Mouse (Mus musculus): Measurements from ENCODE around the gene Ankrd13b. TPM values are rescaled to one million over a fixed set of nuclear protein-coding genes. Genes with fewer than 3 reads are reported as not detected.

Ankrd13b gene
- polyA plus RNA-seq, 1 experiment from 2014 or later, result 38.2 TPM

DNA sequence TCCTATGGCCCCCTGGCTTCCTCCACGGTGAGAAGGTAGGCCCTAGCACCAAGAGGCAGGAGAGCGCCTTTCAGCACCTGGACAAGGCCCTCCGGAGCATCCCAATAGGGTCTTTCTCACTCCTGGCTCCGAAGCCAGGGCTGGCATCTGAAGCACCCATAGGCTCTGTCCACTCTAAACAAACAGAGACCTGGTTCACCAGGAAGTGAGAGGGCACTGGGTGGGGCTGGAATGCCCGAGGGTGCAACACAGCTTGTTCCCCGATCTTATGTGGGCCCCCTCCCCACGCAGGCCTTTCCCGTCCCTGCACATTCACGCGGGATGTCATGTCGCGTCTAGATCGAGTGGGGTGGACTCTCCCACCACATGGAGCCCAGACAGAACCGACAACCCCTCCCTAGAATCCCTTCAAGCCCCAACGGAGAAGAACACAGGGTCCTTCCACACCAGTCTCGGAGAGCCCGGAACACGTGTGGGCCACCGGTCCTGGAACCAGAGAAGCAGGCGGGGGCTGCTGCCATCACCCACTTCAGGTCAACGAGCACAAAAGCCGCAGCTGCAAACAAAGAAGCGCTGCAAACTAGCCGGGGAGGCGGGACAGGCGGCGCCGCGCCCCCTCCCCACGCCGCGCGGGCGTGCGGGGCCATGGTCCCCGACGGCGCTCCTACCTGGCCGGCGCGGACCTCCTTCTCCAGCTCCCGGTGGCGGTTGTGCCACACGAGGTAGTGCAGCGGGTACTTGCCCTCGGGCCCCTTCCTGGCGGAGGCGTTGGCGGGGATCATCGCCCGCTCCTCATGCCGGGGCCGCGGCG is 502 bp downstream of the Ankrd13b start:
- Histone ChIP-seq H3K27ac (ENCODE audit: low read depth, low read length) (peak overlapping the region; percentile 92), H3K27me3 (ENCODE audit: control insufficient read depth, insufficient read depth, low read length) (no peaks in the 10 kb centered on the region), H3K4me1 (ENCODE audit: control insufficient read depth, insufficient read depth, low read length) (peaks cover 60% of the 10 kb centered on the region), H3K9me3 (ENCODE audit: control insufficient read depth, low read length) (no peaks in the 10 kb centered on the region), H3K9ac (replicated peaks; ENCODE audit: low read depth, low read length) (peak overlapping the region; percentile 94), H3K36me3 (ENCODE audit: control insufficient read depth, insufficient read depth, low read length) (no peaks in the 10 kb centered on the region), H3K4me3 (ENCODE audit: low read depth, low read length) (peak overlapping the region; percentile 99), H3K4me2 (ENCODE audit: low read depth, low read length) (peak overlapping the region; percentile 71)
- 3% methylated on average over 35 of the region's 55 CpGs for WGBS
- no peak for ATAC-seq (ENCODE audit: low read depth)

DNA sequence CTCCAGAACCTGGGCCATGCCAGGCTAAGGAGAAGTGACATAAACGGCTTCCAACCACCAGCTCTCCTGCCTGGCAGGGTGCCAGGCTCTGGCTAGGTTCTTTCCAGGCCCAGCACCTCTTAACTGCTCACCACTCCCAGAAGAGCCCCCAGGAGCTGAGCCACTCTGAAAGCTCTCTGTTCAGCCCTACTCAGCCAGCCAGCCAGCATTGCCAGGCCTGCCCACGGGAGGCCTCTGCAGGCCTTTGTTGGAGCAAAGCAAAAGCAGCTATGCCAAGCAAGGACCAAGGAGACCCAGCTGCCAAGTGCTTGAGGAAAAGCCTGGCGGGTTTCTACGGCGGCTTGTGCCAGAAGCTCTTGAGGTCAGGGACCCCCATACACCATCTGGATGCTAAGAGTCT is 2.7 kb downstream of the Ankrd13b start:
- Histone ChIP-seq H3K9me3 (ENCODE audit: control insufficient read depth, low read length) (no peaks in the 10 kb centered on the region), H3K4me3 (ENCODE audit: low read depth, low read length) (peak overlapping the region; percentile 1; the same call in 1 of the 2 replicates), H3K27me3 (ENCODE audit: control insufficient read depth, insufficient read depth, low read length) (no peaks in the 10 kb centered on the region), H3K27ac (ENCODE audit: low read depth, low read length) (peak overlapping the region; percentile 67), H3K9ac (replicated peaks; ENCODE audit: low read depth, low read length) (peak overlapping the region; percentile 32; the same call in 1 of the 2 replicates), H3K36me3 (ENCODE audit: control insufficient read depth, insufficient read depth, low read length) (no peaks in the 10 kb centered on the region), H3K4me1 (ENCODE audit: control insufficient read depth, insufficient read depth, low read length) (peaks cover 63% of the 10 kb centered on the region), H3K4me2 (ENCODE audit: low read depth, low read length) (peak overlapping the region; percentile 71)
- ATAC-seq (ENCODE audit: low read depth), result no peak
- 30% methylated on average over 5 of the region's 5 CpGs for WGBS

DNA sequence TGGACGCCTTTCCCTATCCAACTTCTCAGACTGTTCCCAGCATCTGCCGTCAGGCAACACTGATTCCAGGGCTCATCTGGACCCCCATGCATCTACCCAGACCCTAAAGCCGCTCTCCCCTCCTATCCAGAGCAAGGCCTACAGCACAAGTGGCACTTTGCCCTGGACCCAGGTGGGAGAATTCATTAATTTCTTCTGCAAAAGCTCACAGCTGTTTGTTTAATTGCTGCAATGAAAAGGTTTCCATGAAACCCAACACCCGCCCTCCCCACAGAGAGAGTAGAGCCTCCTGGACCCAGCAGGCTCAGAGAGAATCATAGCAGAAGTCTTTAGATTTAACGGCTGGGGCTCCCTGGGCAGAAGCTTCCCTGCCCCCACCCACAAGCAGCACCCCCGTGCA is 4.2 kb downstream of the Ankrd13b start:
- no peaks in the 10 kb centered on the region for H3K9me3 ChIP-seq (ENCODE audit: control insufficient read depth, low read length)
- peaks cover 54% of the 10 kb centered on the region for H3K4me1 ChIP-seq (ENCODE audit: control insufficient read depth, insufficient read depth, low read length)
- H3K4me2 ChIP-seq (ENCODE audit: low read depth, low read length), result no peak overlapping the region; the same call in 1 of the 2 replicates
- ATAC-seq (ENCODE audit: low read depth), result no peak
- no peaks in the 10 kb centered on the region for H3K36me3 ChIP-seq (ENCODE audit: control insufficient read depth, insufficient read depth, low read length)
- H3K27me3 ChIP-seq (ENCODE audit: control insufficient read depth, insufficient read depth, low read length), result no peaks in the 10 kb centered on the region
- H3K9ac ChIP-seq (replicated peaks; ENCODE audit: low read depth, low read length), result no peak overlapping the region
- no peak overlapping the region for H3K4me3 ChIP-seq (ENCODE audit: low read depth, low read length)
- H3K27ac ChIP-seq (ENCODE audit: low read depth, low read length), result peak overlapping the region; percentile 3; the same call in 1 of the 2 replicates
- 24% methylated on average over 6 of the region's 6 CpGs for WGBS

DNA sequence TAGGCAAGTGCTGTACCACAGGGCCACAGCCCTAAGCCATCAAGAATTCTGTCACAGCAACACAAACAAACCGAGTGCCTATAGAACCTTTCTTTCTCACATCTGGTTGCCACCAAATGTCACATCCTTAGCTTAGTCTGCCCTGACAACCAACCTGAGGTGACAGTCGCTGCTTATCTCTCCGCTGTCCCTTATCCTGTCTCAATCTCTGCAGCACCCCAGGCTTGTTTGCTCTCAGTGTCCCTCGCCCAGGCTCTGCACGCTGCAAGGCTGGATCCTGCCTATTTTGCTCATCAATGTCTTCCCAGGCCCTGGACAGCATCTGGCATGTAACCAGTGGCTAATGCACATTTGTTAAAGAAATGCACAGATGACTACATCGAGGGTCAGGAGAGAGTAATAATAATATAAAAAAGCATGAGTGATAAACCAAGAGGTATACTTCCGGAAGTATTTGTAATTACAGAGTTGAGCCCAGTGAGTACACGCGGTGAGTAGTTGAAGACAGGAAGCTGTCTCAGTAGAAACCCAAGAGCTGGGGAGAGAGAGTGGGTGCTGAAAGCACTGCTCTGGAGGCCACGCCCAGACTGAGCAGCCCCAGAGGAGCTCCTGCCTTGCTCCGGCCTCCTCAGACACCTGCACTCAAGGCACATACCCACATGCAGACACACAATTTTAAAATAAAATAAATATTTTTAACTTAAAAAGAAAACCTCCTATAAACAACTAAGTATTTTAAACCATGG is 5.8 kb downstream of the Ankrd13b start:
- no peak for ATAC-seq (ENCODE audit: low read depth)
- Histone ChIP-seq H3K9ac (replicated peaks; ENCODE audit: low read depth, low read length) (no peak overlapping the region), H3K4me1 (ENCODE audit: control insufficient read depth, insufficient read depth, low read length) (peaks cover 50% of the 10 kb centered on the region)

DNA sequence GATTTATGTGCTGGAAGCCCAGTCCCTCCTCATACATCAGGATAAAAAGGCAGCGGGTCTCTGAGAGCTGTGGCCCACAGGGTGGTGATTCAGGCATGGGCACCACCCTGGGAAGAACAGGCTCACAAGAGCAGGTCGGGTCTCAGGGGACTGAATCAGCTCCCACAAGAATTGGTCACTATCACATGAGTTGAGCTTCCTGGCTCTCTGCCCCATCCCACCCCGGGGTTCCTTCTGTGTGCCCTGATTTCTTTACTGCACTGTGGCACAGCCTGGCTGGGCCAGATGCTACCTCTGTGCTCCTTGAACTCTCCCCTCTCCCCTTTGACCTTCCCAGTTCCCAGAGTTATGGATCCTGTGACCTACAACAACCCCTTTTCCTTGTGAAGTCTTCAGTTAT is 6.4 kb downstream of the Ankrd13b start:
- Histone ChIP-seq H3K27ac (ENCODE audit: low read depth, low read length) (no peak overlapping the region), H3K4me3 (ENCODE audit: low read depth, low read length) (no peak overlapping the region), H3K27me3 (ENCODE audit: control insufficient read depth, insufficient read depth, low read length) (no peaks in the 10 kb centered on the region), H3K4me2 (ENCODE audit: low read depth, low read length) (no peak overlapping the region), H3K4me1 (ENCODE audit: control insufficient read depth, insufficient read depth, low read length) (peaks cover 46% of the 10 kb centered on the region), H3K9ac (replicated peaks; ENCODE audit: low read depth, low read length) (no peak overlapping the region), H3K9me3 (ENCODE audit: control insufficient read depth, low read length) (no peaks in the 10 kb centered on the region), H3K36me3 (ENCODE audit: control insufficient read depth, insufficient read depth, low read length) (no peaks in the 10 kb centered on the region)
- WGBS, result 58% methylated on average over 3 of the region's 3 CpGs
- ATAC-seq (ENCODE audit: low read depth), result no peak

More for the DNA sequence above, 5.8 kb downstream of the Ankrd13b start:
- Histone ChIP-seq H3K4me2 (ENCODE audit: low read depth, low read length) (no peak overlapping the region), H3K9me3 (ENCODE audit: control insufficient read depth, low read length) (no peaks in the 10 kb centered on the region), H3K36me3 (ENCODE audit: control insufficient read depth, insufficient read depth, low read length) (no peaks in the 10 kb centered on the region), H3K27ac (ENCODE audit: low read depth, low read length) (no peak overlapping the region; the same call in 1 of the 2 replicates), H3K27me3 (ENCODE audit: control insufficient read depth, insufficient read depth, low read length) (no peaks in the 10 kb centered on the region), H3K4me3 (ENCODE audit: low read depth, low read length) (no peak overlapping the region)
- 63% methylated on average over 11 of the region's 11 CpGs for WGBS

DNA sequence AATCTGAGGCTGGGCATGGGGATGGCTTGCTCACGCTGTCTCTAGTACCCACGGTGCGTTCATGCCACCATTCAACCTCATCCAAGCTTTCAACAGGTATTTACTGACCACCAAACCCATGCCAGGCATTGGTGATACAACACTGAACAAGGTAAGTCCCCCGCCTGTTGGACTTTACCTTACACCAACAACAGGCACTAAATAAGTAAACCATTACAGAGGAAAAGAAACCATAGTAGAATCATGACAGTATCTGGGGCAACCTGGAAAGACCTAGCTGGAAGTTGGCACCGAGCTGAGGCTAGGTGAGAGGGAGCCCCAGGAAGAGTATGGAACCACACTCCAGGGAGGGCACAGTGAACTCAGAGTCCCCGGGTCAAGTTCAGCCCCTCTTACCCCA is 12.6 kb downstream of the Ankrd13b start:
- H3K36me3 ChIP-seq (ENCODE audit: control insufficient read depth, insufficient read depth, low read length), result peaks cover 34% of the 10 kb centered on the region
- H3K4me3 ChIP-seq (ENCODE audit: low read depth, low read length), result no peak overlapping the region
- whole genome bisulfite sequencing, result 95% methylated on average over 6 of the region's 6 CpGs
- H3K27me3 ChIP-seq (ENCODE audit: control insufficient read depth, insufficient read depth, low read length), result no peaks in the 10 kb centered on the region
- no peak for ATAC-seq (ENCODE audit: low read depth)
- no peak overlapping the region for H3K4me2 ChIP-seq (ENCODE audit: low read depth, low read length)
- H3K27ac ChIP-seq (ENCODE audit: low read depth, low read length), result no peak overlapping the region
- H3K9me3 ChIP-seq (ENCODE audit: control insufficient read depth, low read length), result no peaks in the 10 kb centered on the region
- H3K9ac ChIP-seq (replicated peaks; ENCODE audit: low read depth, low read length), result no peak overlapping the region
- H3K4me1 ChIP-seq (ENCODE audit: control insufficient read depth, insufficient read depth, low read length), result no peaks in the 10 kb centered on the region

DNA sequence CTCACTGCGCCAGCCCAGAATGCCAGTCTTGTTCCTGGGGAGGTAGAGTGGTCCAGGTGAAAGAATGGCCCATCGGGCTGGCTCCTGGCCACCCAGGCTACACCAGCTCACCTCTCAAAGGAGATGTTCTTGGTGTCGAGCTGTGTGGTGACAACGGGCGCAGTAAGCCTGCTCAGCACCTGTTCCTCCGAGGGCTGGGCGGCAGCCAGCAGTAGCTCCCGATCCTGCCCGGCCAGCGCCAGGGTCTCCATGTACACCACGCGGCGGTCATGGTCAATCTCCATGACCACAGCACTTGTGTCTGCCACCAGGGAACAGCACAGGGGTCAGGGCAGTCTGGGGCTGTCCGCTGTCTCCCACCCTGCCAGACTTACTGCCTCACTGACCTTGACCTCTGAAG is 13.3 kb downstream of the Ankrd13b start:
- Histone ChIP-seq H3K9me3 (ENCODE audit: control insufficient read depth, low read length) (no peaks in the 10 kb centered on the region), H3K4me3 (ENCODE audit: low read depth, low read length) (no peak overlapping the region), H3K4me2 (ENCODE audit: low read depth, low read length) (no peak overlapping the region), H3K9ac (replicated peaks; ENCODE audit: low read depth, low read length) (no peak overlapping the region), H3K27me3 (ENCODE audit: control insufficient read depth, insufficient read depth, low read length) (no peaks in the 10 kb centered on the region), H3K36me3 (ENCODE audit: control insufficient read depth, insufficient read depth, low read length) (peaks cover 41% of the 10 kb centered on the region), H3K27ac (ENCODE audit: low read depth, low read length) (no peak overlapping the region), H3K4me1 (ENCODE audit: control insufficient read depth, insufficient read depth, low read length) (no peaks in the 10 kb centered on the region)
- WGBS, result 93% methylated on average over 14 of the region's 14 CpGs
- ATAC-seq (ENCODE audit: low read depth), result no peak

DNA sequence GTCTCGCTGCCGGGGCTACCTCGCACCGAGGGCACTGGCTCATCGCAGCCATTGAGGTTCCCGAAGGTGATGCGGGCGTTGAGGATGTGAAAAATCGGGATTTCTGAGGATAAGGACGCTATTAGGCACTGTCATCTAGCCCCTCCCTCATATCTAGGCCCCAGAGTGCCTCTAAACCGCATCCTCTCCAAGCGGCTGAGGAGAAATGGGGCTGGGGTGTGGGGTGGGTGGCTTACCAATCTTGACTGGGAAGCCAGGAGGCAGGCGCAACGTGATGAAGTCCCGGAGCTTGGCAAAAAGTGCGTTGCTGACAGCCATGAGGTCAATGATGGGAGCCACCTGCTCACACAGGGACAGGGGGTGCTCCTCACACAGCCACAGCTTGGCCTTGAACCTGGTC is 16.7 kb downstream of the Ankrd13b start:
- Histone ChIP-seq H3K4me3 (ENCODE audit: low read depth, low read length) (no peak overlapping the region), H3K4me1 (ENCODE audit: control insufficient read depth, insufficient read depth, low read length) (no peaks in the 10 kb centered on the region), H3K9me3 (ENCODE audit: control insufficient read depth, low read length) (no peaks in the 10 kb centered on the region), H3K27me3 (ENCODE audit: control insufficient read depth, insufficient read depth, low read length) (no peaks in the 10 kb centered on the region; the same call in 1 of the 2 replicates), H3K36me3 (ENCODE audit: control insufficient read depth, insufficient read depth, low read length) (peaks cover 46% of the 10 kb centered on the region), H3K9ac (replicated peaks; ENCODE audit: low read depth, low read length) (no peak overlapping the region), H3K4me2 (ENCODE audit: low read depth, low read length) (no peak overlapping the region), H3K27ac (ENCODE audit: low read depth, low read length) (no peak overlapping the region)
- 92% methylated on average over 16 of the region's 16 CpGs for WGBS
- ATAC-seq (ENCODE audit: low read depth), result no peak

DNA sequence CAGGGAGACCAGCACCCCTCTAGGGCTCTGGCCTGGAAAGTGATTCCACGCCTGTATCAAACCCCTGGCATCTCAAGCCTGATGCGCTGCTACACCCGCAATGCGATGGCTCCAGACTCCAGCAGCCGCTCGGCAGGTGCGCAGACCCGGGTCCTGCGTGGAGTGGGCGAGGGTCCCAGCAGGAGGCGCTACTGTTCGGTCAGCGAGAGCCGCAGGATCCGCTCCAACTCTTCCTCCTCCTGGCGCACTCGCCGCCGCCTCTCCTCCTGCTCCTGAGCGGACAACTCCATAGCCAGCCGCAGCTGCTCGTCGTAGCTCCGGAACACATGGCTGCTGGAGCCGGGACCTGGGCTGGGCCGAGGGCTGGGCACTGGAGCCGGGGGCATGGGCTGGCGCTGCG is 18.1 kb downstream of the Ankrd13b start:
- ATAC-seq (ENCODE audit: low read depth), result no peak
- H3K27ac ChIP-seq (ENCODE audit: low read depth, low read length), result no peak overlapping the region
- 70% methylated on average over 29 of the region's 29 CpGs for WGBS
- H3K36me3 ChIP-seq (ENCODE audit: control insufficient read depth, insufficient read depth, low read length), result peaks cover 43% of the 10 kb centered on the region
- no peaks in the 10 kb centered on the region for H3K4me1 ChIP-seq (ENCODE audit: control insufficient read depth, insufficient read depth, low read length)
- H3K4me3 ChIP-seq (ENCODE audit: low read depth, low read length), result no peak overlapping the region
- no peak overlapping the region for H3K9ac ChIP-seq (replicated peaks; ENCODE audit: low read depth, low read length)
- no peaks in the 10 kb centered on the region for H3K9me3 ChIP-seq (ENCODE audit: control insufficient read depth, low read length)
- H3K27me3 ChIP-seq (ENCODE audit: control insufficient read depth, insufficient read depth, low read length), result peaks cover 5% of the 10 kb centered on the region; the same call in 1 of the 2 replicates
- no peak overlapping the region for H3K4me2 ChIP-seq (ENCODE audit: low read depth, low read length)

Data from neural tube, embryonic 14.5 days (tissue).